ENCODE assay signal across 8 mouse cellular contexts in the genomic region with DNA sequence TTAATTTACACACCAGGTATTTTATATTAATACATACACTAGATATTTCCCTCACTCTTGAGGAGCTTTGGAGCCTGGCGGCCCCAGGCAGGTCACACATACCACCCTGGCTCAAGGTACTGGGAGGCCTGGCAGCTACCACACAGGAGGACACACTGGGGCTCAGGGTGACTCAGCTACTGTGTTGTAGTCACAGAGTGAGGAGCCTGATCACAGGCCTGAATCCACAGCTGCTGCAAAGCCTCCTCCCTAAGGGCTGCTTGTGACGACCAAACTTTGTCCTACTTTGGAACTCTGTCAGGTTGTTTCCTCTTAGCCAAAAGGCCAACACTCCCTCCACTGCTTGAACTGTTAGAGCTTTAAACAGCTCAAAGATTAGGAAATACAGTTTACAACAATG.
A peak's percentile ranks its signal among the peaks of the same experiment; 100 is the strongest.
DNase-seq lines count a peak whose midpoint lies in the region; ATAC-seq and TF ChIP-seq lines count a peak whose summit lies in the region.

No protein-coding gene starts in this region.

- 0 out of 2 replicates have a peak overlapping the region, but pooled peaks have one; percentile 9 for H3K27ac ChIP-seq in spleen, adult 2 months (ENCODE audit: insufficient read depth, low read length)
- H3K27ac ChIP-seq in hindbrain, postnatal 0 days = peak overlapping the region; percentile 54; the same call in 1 of the 2 replicates
- H3K27ac ChIP-seq in midbrain, postnatal 0 days (ENCODE audit: low read depth, low read length) = 0 out of 2 replicates have a peak overlapping the region, but pooled peaks have one; percentile 26

- H3K4me1 ChIP-seq in spleen, adult 2 months (ENCODE audit: control insufficient read depth, insufficient read depth, insufficient read length) = no peaks in the 10 kb centered on the region
- peaks cover 11% of the 10 kb centered on the region; the same call in 1 of the 2 replicates for H3K4me1 ChIP-seq in hindbrain, postnatal 0 days (ENCODE audit: insufficient read depth, low read length)
- peaks cover 10% of the 10 kb centered on the region; the same call in 1 of the 2 replicates for H3K4me1 ChIP-seq in midbrain, postnatal 0 days (ENCODE audit: insufficient read depth, low read length)

- no peaks in the 10 kb centered on the region for H3K36me3 ChIP-seq in spleen, adult 2 months (ENCODE audit: control insufficient read depth, insufficient read depth, low read length)
- no peaks in the 10 kb centered on the region for H3K36me3 ChIP-seq in hindbrain, postnatal 0 days (ENCODE audit: insufficient read depth, low read length)
- H3K36me3 ChIP-seq in midbrain, postnatal 0 days (ENCODE audit: insufficient read depth, low read length) = no peaks in the 10 kb centered on the region

- DNase-seq in spleen, adult 2 months (ENCODE audit: low read depth in 1 of 2, low spot score in 2 of 2) = no peak
- no peak for DNase-seq in spleen, postnatal 14 days (ENCODE audit: low spot score in 2 of 2)
- DNase-seq in gastrocnemius, postnatal 25 days = peak; percentile 63
- DNase-seq in hindbrain, postnatal 0 days (ENCODE audit: low spot score) = no peak
- DNase-seq in midbrain, postnatal 0 days (ENCODE audit: low spot score) = no peak
- no peak for DNase-seq in layer of hippocampus, postnatal 10 days (ENCODE audit: low spot score in 2 of 2)
- DNase-seq in cerebellum, adult 11 months = no peak

- ATAC-seq in hindbrain, postnatal 0 days = peak; percentile 57; the same call in 1 of the 2 replicates
- ATAC-seq in midbrain, postnatal 0 days (ENCODE audit: low FRiP score) = 0 out of 2 replicates have a peak, but pooled peaks have one; percentile 47
- no peak for ATAC-seq in cerebellum, adult (ENCODE audit: insufficient number of reproducible peaks, low FRiP score, low TSS enrichment)

- TF ChIP-seq CTCF in spleen, adult 2 months (IDR thresholded peaks at IDR 0.05; ENCODE audit: extremely low read depth, insufficient read depth, insufficient read length, insufficient replicate concordance) = no peak
- no peak for TF ChIP-seq CTCF in hindbrain, postnatal 0 days (IDR thresholded peaks at IDR 0.05; ENCODE audit: low read depth)
- TF ChIP-seq CTCF in midbrain, postnatal 0 days (IDR thresholded peaks at IDR 0.05) = no peak

- no peak overlapping the region for H3K4me2 ChIP-seq in hindbrain, postnatal 0 days (ENCODE audit: low read depth, low read length)
- H3K4me2 ChIP-seq in midbrain, postnatal 0 days (ENCODE audit: low read depth, low read length, poor library complexity, severe bottlenecking) = no peak overlapping the region

- no peaks in the 10 kb centered on the region for H3K27me3 ChIP-seq in spleen, adult 2 months (ENCODE audit: control insufficient read depth, insufficient read depth, low read length)
- H3K27me3 ChIP-seq in hindbrain, postnatal 0 days (ENCODE audit: insufficient read depth, low read length) = no peaks in the 10 kb centered on the region
- H3K27me3 ChIP-seq in midbrain, postnatal 0 days (ENCODE audit: insufficient read depth, low read length) = no peaks in the 10 kb centered on the region

- 79% methylated on average over 2 of the region's 2 CpGs for WGBS in spleen, adult 2 months
- WGBS in hindbrain, postnatal 0 days = 34% methylated on average over 2 of the region's 2 CpGs
- 54% methylated on average over 2 of the region's 2 CpGs for WGBS in midbrain, postnatal 0 days

- no peak overlapping the region for H3K9ac ChIP-seq in hindbrain, postnatal 0 days (replicated peaks; ENCODE audit: low read length)
- H3K9ac ChIP-seq in midbrain, postnatal 0 days (replicated peaks; ENCODE audit: low read length, poor library complexity, severe bottlenecking) = no peak overlapping the region

- H3K4me3 ChIP-seq in spleen, adult 2 months (ENCODE audit: extremely low read depth, insufficient read depth, insufficient read length) = no peak overlapping the region
- H3K4me3 ChIP-seq in hindbrain, postnatal 0 days (ENCODE audit: low read length) = no peak overlapping the region
- no peak overlapping the region for H3K4me3 ChIP-seq in midbrain, postnatal 0 days (ENCODE audit: low read depth, low read length)

- TF ChIP-seq POLR2A in spleen, adult 2 months (IDR thresholded peaks at IDR 0.05; ENCODE audit: low read depth, low read length) = no peak

- H3K9me3 ChIP-seq in hindbrain, postnatal 0 days (ENCODE audit: low read length) = no peaks in the 10 kb centered on the region
- no peaks in the 10 kb centered on the region for H3K9me3 ChIP-seq in midbrain, postnatal 0 days (ENCODE audit: low read length)
